Mouse (Mus musculus): ENCODE data around the gene Ccnk. TPM values are rescaled to one million over a fixed set of nuclear protein-coding genes. Genes with fewer than 3 reads are reported as not detected.
A peak's percentile ranks its signal among the peaks of the same experiment; 100 is the strongest.

The Ccnk gene
- polyA plus RNA-seq (2015; fragmentation: Nextera tagmentation; extraction: Ambion mirVana) = 3.2 and 3.7 TPM in 2 replicates

GRCm38 (mm10) chr12:108179321-108180266, at the start of gene Ccnk:
Gene Ccnk, plus strand, starts transcription at chr12:108179579.
- Histone ChIP-seq H3K27ac (peak within 1 kb of the TSS; percentile 91), H3K4me2 (peak within 1 kb of the TSS; percentile 87), H3K9me3 (replicated peaks) (no peaks in the 10 kb centered on the region), H3K9ac (peak within 1 kb of the TSS; percentile 98), H3K27me3 (no peaks in the 10 kb centered on the region), H3K4me3 (replicated peaks) (peak within 1 kb of the TSS; percentile 100), H3K4me1 (peaks cover 30% of the 10 kb centered on the region), H3K36me3 (peaks cover 29% of the 10 kb centered on the region)
- peak; percentile 98 for ATAC-seq (replicated peaks; ENCODE audit: low FRiP score)
- WGBS = under 1% methylated on average over 80 of the region's 82 CpGs

DNA sequence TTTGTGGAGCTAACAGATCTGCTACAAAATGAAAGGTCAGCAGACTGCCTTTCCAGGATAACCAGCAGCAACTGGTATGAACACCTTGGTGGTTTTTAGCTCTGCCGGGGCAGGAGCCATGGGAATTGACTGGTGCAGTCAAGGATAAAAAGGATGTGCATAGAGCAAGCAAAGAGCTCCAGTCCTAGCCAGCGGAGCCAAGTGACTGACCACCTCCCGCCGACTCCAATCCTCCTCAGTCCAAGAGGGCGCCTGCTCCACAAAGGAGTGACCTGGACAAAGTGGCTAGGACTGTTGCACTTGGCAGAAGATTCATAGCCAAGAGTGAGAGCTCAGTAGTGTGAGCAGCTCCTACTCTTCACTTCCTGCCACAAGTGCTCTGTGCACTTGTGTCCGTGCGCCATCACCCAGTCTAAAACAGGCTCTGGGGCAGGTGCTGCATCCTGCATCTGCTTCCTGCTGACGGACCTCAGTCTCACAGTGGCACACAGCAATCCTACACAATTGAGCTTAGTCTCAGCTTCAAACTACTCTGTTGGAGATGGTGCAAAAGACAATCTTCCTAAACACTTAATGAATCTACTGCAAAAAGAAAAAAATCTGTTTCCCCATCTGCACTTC, 46.8 kb upstream of the Ccnk start:
- Histone ChIP-seq H3K36me3 (peaks cover 60% of the 10 kb centered on the region), H3K9ac (no peak overlapping the region), H3K27me3 (no peaks in the 10 kb centered on the region), H3K4me1 (peaks cover 9% of the 10 kb centered on the region), H3K4me2 (no peak overlapping the region), H3K9me3 (replicated peaks) (no peaks in the 10 kb centered on the region), H3K27ac (no peak overlapping the region), H3K4me3 (replicated peaks) (no peak overlapping the region)
- 85% methylated on average over 8 of the region's 8 CpGs for WGBS
- no peak for ATAC-seq (replicated peaks; ENCODE audit: low FRiP score)

DNA sequence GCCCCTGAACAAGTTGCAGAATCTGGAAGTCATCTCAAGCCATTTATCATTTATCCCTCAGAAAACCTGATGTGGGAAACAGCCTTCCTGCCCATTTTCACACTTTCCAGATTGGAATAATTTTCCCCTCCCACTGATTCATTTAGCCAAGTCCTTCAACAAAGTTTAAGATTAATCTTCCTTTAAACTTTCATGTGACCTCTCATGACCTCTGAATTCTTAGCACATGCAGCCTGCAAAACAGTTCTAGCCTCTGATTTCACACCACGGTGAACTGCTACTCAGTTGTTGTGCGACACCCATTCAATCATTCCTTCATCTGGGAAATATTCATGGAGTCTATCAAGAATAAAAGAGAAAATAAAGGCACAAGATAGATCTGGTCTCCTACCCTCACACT, 46.2 kb upstream of the Ccnk start:
- Histone ChIP-seq H3K4me3 (replicated peaks) (no peak overlapping the region), H3K4me2 (no peak overlapping the region), H3K36me3 (peaks cover 59% of the 10 kb centered on the region), H3K9ac (no peak overlapping the region), H3K27me3 (no peaks in the 10 kb centered on the region), H3K27ac (no peak overlapping the region), H3K4me1 (peaks cover 9% of the 10 kb centered on the region), H3K9me3 (replicated peaks) (no peaks in the 10 kb centered on the region)
- ATAC-seq (replicated peaks; ENCODE audit: low FRiP score) = no peak
- 75% methylated on average over 2 of the region's 2 CpGs for WGBS

GRCm38 (mm10) chr12:108135610-108136208, 43.7 kb upstream of the Ccnk start:
- ATAC-seq (replicated peaks; ENCODE audit: low FRiP score) = no peak
- H3K27me3 ChIP-seq = no peaks in the 10 kb centered on the region
- H3K4me3 ChIP-seq (replicated peaks) = no peak overlapping the region
- peaks cover 44% of the 10 kb centered on the region for H3K36me3 ChIP-seq
- no peak overlapping the region for H3K4me2 ChIP-seq
- no peak overlapping the region for H3K27ac ChIP-seq
- H3K9me3 ChIP-seq (replicated peaks) = no peaks in the 10 kb centered on the region
- WGBS = 80% methylated on average over 6 of the region's 6 CpGs
- H3K4me1 ChIP-seq = peaks cover 12% of the 10 kb centered on the region
- no peak overlapping the region for H3K9ac ChIP-seq

DNA sequence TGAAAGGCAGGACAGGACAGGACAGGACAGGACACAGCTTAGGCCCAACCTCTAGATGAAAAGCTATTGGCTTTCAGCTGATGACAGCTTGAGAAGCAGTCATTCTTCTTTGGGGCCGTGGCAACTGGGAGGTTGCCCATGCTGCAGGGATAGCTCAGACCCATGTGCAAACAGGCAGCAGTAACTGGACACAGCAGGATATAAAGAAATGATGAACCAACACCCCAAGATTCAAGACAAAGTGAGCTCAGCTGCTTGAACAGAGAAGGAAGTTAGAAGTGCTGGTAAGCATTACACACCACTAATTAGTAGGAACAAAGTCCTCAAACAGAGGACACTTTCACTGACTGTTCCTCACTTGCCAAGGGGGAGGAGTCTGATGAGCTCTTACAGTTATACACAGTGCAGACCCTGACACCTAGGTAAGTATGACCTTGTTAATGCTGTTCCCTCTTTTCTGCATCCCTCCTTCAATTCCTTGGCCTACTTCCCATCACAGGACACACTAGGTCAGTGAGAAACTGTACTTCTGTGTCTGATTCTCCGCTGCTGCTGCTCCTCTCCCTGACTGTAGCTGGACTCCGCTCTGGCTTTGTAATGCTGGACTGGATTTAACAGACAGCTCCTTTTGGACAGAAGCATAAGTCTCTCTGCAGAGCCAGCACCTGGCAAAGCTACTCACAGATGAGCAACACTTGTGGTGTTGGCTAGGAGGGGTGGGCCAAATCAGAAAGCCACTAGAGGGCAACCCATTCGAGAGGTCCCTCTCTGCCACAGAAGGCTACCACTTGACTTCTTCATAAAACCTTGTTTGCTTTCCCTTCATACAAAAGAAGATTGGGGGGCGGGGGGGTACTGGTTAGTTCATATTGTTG, 35.5 kb upstream of the Ccnk start:
- no peak overlapping the region for H3K4me2 ChIP-seq
- H3K9ac ChIP-seq = no peak overlapping the region
- H3K27me3 ChIP-seq = no peaks in the 10 kb centered on the region
- H3K9me3 ChIP-seq (replicated peaks) = no peaks in the 10 kb centered on the region
- peaks cover 69% of the 10 kb centered on the region for H3K36me3 ChIP-seq
- WGBS = 88% methylated on average over 5 of the region's 5 CpGs
- 0 out of 2 replicates have a peak, but pooled peaks cover 3% of the 10 kb centered on the region for H3K4me1 ChIP-seq
- H3K4me3 ChIP-seq (replicated peaks) = no peak overlapping the region
- H3K27ac ChIP-seq = no peak overlapping the region
- ATAC-seq (replicated peaks; ENCODE audit: low FRiP score) = 0 out of 2 replicates have a peak, but pooled peaks have one; percentile 22

- Histone ChIP-seq H3K4me3 (replicated peaks) (no peak overlapping the region), H3K36me3 (peaks cover 75% of the 10 kb centered on the region), H3K4me1 (no peaks in the 10 kb centered on the region), H3K9me3 (replicated peaks) (no peaks in the 10 kb centered on the region), H3K27ac (no peak overlapping the region), H3K9ac (no peak overlapping the region), H3K27me3 (no peaks in the 10 kb centered on the region), H3K4me2 (no peak overlapping the region)
- no peak for ATAC-seq (replicated peaks; ENCODE audit: low FRiP score)
- 96% methylated on average over 3 of the region's 3 CpGs for WGBS
These were observed 34.2 kb upstream of the Ccnk start for GRCm38 (mm10) chr12:108145198-108145597.

- no peak overlapping the region for H3K4me3 ChIP-seq (replicated peaks)
- no peak for ATAC-seq (replicated peaks; ENCODE audit: low FRiP score)
- 78% methylated on average over 3 of the region's 3 CpGs for whole genome bisulfite sequencing
- no peaks in the 10 kb centered on the region for H3K4me1 ChIP-seq
- H3K27ac ChIP-seq = no peak overlapping the region
- H3K9ac ChIP-seq = no peak overlapping the region
- H3K27me3 ChIP-seq = no peaks in the 10 kb centered on the region
- H3K9me3 ChIP-seq (replicated peaks) = no peaks in the 10 kb centered on the region
- H3K4me2 ChIP-seq = no peak overlapping the region
- H3K36me3 ChIP-seq = peaks cover 87% of the 10 kb centered on the region
These were observed 29.6 kb upstream of the Ccnk start for GRCm38 (mm10) chr12:108149764-108150163.

- Histone ChIP-seq H3K4me3 (replicated peaks) (no peak overlapping the region), H3K4me2 (no peak overlapping the region), H3K27ac (no peak overlapping the region), H3K4me1 (no peaks in the 10 kb centered on the region), H3K9ac (no peak overlapping the region), H3K36me3 (peaks cover 86% of the 10 kb centered on the region), H3K9me3 (replicated peaks) (no peaks in the 10 kb centered on the region), H3K27me3 (no peaks in the 10 kb centered on the region)
- ATAC-seq (replicated peaks; ENCODE audit: low FRiP score) = no peak
- 96% methylated on average over 2 of the region's 2 CpGs for WGBS
These were observed 26.6 kb upstream of the Ccnk start for GRCm38 (mm10) chr12:108152743-108153142.

- Histone ChIP-seq H3K9ac (no peak overlapping the region), H3K4me2 (no peak overlapping the region), H3K4me3 (replicated peaks) (no peak overlapping the region), H3K27ac (no peak overlapping the region), H3K27me3 (no peaks in the 10 kb centered on the region), H3K36me3 (peaks cover 87% of the 10 kb centered on the region), H3K4me1 (no peaks in the 10 kb centered on the region), H3K9me3 (replicated peaks) (no peaks in the 10 kb centered on the region)
- no peak for ATAC-seq (replicated peaks; ENCODE audit: low FRiP score)
These were observed 19.5 kb upstream of the Ccnk start for GRCm38 (mm10) chr12:108159863-108160262.

DNA sequence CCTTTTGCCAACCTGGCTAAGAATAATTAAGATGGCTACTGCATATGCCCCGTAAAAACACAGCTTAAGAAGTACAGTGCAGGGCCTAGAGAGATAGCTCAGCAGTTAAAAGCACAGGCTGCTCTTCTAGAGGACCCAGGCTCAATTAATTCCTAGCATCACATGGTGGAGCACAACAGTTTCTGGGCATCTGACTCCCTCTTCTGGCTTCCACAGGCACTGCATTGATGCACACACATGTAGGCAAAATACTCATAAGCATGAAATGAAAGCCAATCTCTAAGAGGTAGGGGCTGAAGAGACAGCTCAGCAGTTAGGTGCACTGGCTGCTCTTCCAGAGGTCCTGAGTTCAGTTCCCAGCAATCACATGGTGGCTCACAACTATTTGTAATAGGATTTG, 17.3 kb upstream of the Ccnk start:
- Histone ChIP-seq H3K4me3 (replicated peaks) (no peak overlapping the region), H3K27ac (no peak overlapping the region), H3K9ac (no peak overlapping the region), H3K27me3 (no peaks in the 10 kb centered on the region), H3K4me1 (no peaks in the 10 kb centered on the region), H3K9me3 (replicated peaks) (no peaks in the 10 kb centered on the region), H3K4me2 (no peak overlapping the region), H3K36me3 (peaks cover 69% of the 10 kb centered on the region)
- 94% methylated on average over 1 of the region's 1 CpGs for WGBS
- ATAC-seq (replicated peaks; ENCODE audit: low FRiP score) = no peak

GRCm38 (mm10) chr12:108163706-108164105, 15.7 kb upstream of the Ccnk start:
- H3K4me2 ChIP-seq = no peak overlapping the region
- no peaks in the 10 kb centered on the region for H3K9me3 ChIP-seq (replicated peaks)
- H3K4me3 ChIP-seq (replicated peaks) = no peak overlapping the region
- ATAC-seq (replicated peaks; ENCODE audit: low FRiP score) = no peak
- H3K36me3 ChIP-seq = peaks cover 56% of the 10 kb centered on the region
- no peaks in the 10 kb centered on the region for H3K27me3 ChIP-seq
- H3K4me1 ChIP-seq = 0 out of 2 replicates have a peak, but pooled peaks cover 2% of the 10 kb centered on the region
- H3K9ac ChIP-seq = no peak overlapping the region
- H3K27ac ChIP-seq = no peak overlapping the region
- 79% methylated on average over 3 of the region's 3 CpGs for WGBS

Data from kidney, embryonic 15.5 days (tissue).